Comparison of ENCODE assay signal across 29 mouse cellular contexts in the genomic region with DNA sequence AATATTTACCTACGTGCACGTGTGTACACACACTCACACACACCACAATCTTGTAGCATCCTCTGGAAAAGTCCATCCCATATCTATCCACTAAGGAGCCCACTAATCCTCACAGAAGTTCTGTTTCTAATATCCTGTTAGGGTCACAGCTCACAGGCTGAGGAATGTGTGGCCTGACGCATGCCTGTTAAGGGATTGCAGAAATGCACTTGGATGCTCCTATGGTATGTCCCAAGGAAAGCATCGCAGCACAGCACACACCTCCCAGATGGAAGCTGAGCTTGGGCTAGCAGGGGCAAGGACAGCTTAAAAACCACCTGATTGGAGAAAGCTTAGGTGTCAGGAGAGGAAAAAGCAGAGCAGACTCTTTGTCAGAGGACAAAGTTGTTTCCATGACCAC.
DNase-seq lines count a peak whose midpoint lies in the region; ATAC-seq and TF ChIP-seq lines count a peak whose summit lies in the region.
"Had no signal": no experiment of that assay in that cellular context is flagged by ENCODE, and none has a peak within 500 bp of the region (broad histone marks: within the 10 kb centered on the region; RNA-seq: fewer than 3 reads in every experiment).

No protein-coding gene starts in this region.

- ATAC-seq in kidney, embryonic 16.5 days (ENCODE audit: low FRiP score, low TSS enrichment) = 0 out of 2 replicates have a peak, but pooled peaks have one; percentile 15
- ATAC-seq in Patski = peak; percentile 62
- ATAC-seq in stomach, postnatal 0 days (ENCODE audit: low FRiP score, low TSS enrichment) = no peak
- ATAC-seq: activated CD4-positive, CD25-positive, alpha-beta regulatory T cell, adult 4 months; CD4-positive, CD25-positive, alpha-beta regulatory T cell, adult 4 months; forebrain, embryonic 16.5 days; inflammation-experienced regulatory T-cells, adult 6 months had no signal

- H3K9me3 ChIP-seq in kidney, embryonic 16.5 days (ENCODE audit: low read length) = no peaks in the 10 kb centered on the region
- no peaks in the 10 kb centered on the region for H3K9me3 ChIP-seq in embryonic facial prominence, embryonic 10.5 days
- no peaks in the 10 kb centered on the region for H3K9me3 ChIP-seq in stomach, postnatal 0 days (ENCODE audit: control insufficient read depth, low read length)
- H3K9me3 ChIP-seq: embryonic facial prominence, embryonic 13.5 days; heart, embryonic 13.5 days; hindbrain, embryonic 15.5 days; limb, embryonic 12.5 days; liver, embryonic 15.5 days; lung, embryonic 15.5 days; midbrain, embryonic 12.5 days had no signal

- no peak for TF ChIP-seq CTCF in Patski (IDR thresholded peaks at IDR 0.05)
- no peak for TF ChIP-seq CTCF in stomach, postnatal 0 days (IDR thresholded peaks at IDR 0.05; ENCODE audit: low read depth)

- POLR2A ChIA-PET in Patski (lab: Charles Lee) = no interaction called here

- no peak overlapping the region for H3K4me2 ChIP-seq in kidney, embryonic 16.5 days (replicated peaks; ENCODE audit: low read depth, low read length)
- no peak overlapping the region for H3K4me2 ChIP-seq in stomach, postnatal 0 days (replicated peaks; ENCODE audit: low read depth)
- H3K4me2 ChIP-seq: embryonic facial prominence, embryonic 13.5 days; heart, embryonic 13.5 days; hindbrain, embryonic 15.5 days; limb, embryonic 12.5 days; liver, embryonic 15.5 days; lung, embryonic 15.5 days; midbrain, embryonic 12.5 days had no signal

- no peak overlapping the region for H3K9ac ChIP-seq in kidney, embryonic 16.5 days (replicated peaks; ENCODE audit: low read length)
- H3K9ac ChIP-seq in stomach, postnatal 0 days (ENCODE audit: low read length) = no peak overlapping the region
- H3K9ac ChIP-seq: embryonic facial prominence, embryonic 13.5 days; heart, embryonic 13.5 days; hindbrain, embryonic 15.5 days; limb, embryonic 12.5 days; liver, embryonic 15.5 days; lung, embryonic 15.5 days; midbrain, embryonic 12.5 days had no signal

- CTCF ChIA-PET in Patski (lab: Charles Lee) = no interaction called here

- WGBS in kidney, embryonic 16.5 days = 72% methylated on average over 4 of the region's 4 CpGs
- WGBS in embryonic facial prominence, embryonic 10.5 days = 55% methylated on average over 4 of the region's 4 CpGs
- 82% methylated on average over 4 of the region's 4 CpGs for WGBS in stomach, postnatal 0 days

- DNase-seq in kidney, postnatal 10 days = no peak
- no peak for DNase-seq in Patski (ENCODE audit: low read depth, low spot score)
- DNase-seq in embryonic facial prominence, embryonic 10.5 days (ENCODE audit: low spot score) = peak; percentile 30
- DNase-seq in stomach, postnatal 0 days (ENCODE audit: low spot score) = no peak
- DNase-seq in urinary bladder, postnatal 14 days (ENCODE audit: low spot score) = no peak
- no peak for DNase-seq in right cerebral cortex, postnatal 36 days (ENCODE audit: low spot score in 2 of 2)
- DNase-seq: adrenal gland, adult 8-10 months; cerebellum, adult 8-10 months; gastrocnemius, postnatal 10 days; heart, postnatal 10 days; kidney, adult 11 months; layer of hippocampus, adult 9-11 months; lung, postnatal 36 days; right cerebral cortex, postnatal 25 days; spleen, adult 18-20 months; thymus, adult 18-20 months; thymus, postnatal 25 days had no signal

- no peak for TF ChIP-seq EP300 in stomach, postnatal 0 days (optimal IDR thresholded peaks at IDR 0.05)

- no peaks in the 10 kb centered on the region for H3K27me3 ChIP-seq in kidney, embryonic 16.5 days (ENCODE audit: insufficient read depth, low read length)
- no peaks in the 10 kb centered on the region for H3K27me3 ChIP-seq in Patski
- no peaks in the 10 kb centered on the region for H3K27me3 ChIP-seq in embryonic facial prominence, embryonic 10.5 days (replicated peaks; ENCODE audit: low read depth, poor library complexity, severe bottlenecking)
- H3K27me3 ChIP-seq in stomach, postnatal 0 days (ENCODE audit: control insufficient read depth, insufficient read depth, low read length) = no peaks in the 10 kb centered on the region
- H3K27me3 ChIP-seq: embryonic facial prominence, embryonic 13.5 days; heart, embryonic 13.5 days; hindbrain, embryonic 15.5 days; limb, embryonic 12.5 days; lung, embryonic 15.5 days; midbrain, embryonic 12.5 days had no signal

- no peaks in the 10 kb centered on the region for H3K4me1 ChIP-seq in kidney, embryonic 16.5 days (ENCODE audit: insufficient read depth, low read length)
- peaks cover 23% of the 10 kb centered on the region for H3K4me1 ChIP-seq in embryonic facial prominence, embryonic 10.5 days
- no peaks in the 10 kb centered on the region for H3K4me1 ChIP-seq in stomach, postnatal 0 days (replicated peaks; ENCODE audit: control insufficient read depth, insufficient read depth)
- H3K4me1 ChIP-seq: hindbrain, embryonic 15.5 days; liver, embryonic 15.5 days; midbrain, embryonic 12.5 days had no signal

- H3K27ac ChIP-seq in kidney, embryonic 16.5 days (ENCODE audit: low read length) = no peak overlapping the region
- peak overlapping the region; percentile 30; the same call in 1 of the 2 replicates for H3K27ac ChIP-seq in embryonic facial prominence, embryonic 10.5 days (replicated peaks)
- H3K27ac ChIP-seq in stomach, postnatal 0 days (replicated peaks) = no peak overlapping the region
- H3K27ac ChIP-seq: embryonic facial prominence, embryonic 13.5 days; heart, embryonic 13.5 days; hindbrain, embryonic 15.5 days; limb, embryonic 12.5 days; liver, embryonic 15.5 days; lung, embryonic 15.5 days; midbrain, embryonic 12.5 days had no signal

- H3K36me3 ChIP-seq in kidney, embryonic 16.5 days (ENCODE audit: insufficient read depth, low read length) = no peaks in the 10 kb centered on the region
- H3K36me3 ChIP-seq in embryonic facial prominence, embryonic 10.5 days (replicated peaks) = no peaks in the 10 kb centered on the region
- H3K36me3 ChIP-seq in stomach, postnatal 0 days (ENCODE audit: control insufficient read depth, insufficient read depth, low read length) = no peaks in the 10 kb centered on the region
- H3K36me3 ChIP-seq: embryonic facial prominence, embryonic 13.5 days; hindbrain, embryonic 15.5 days; limb, embryonic 12.5 days; liver, embryonic 15.5 days; lung, embryonic 15.5 days; midbrain, embryonic 12.5 days had no signal

- in situ Hi-C loops in Patski (cut with MboI; ENCODE audit: low pct_unique_long_range_greater_than_20kb) = no loop called here

- no peak overlapping the region for H3K4me3 ChIP-seq in kidney, embryonic 16.5 days (ENCODE audit: low read length)
- no peak overlapping the region for H3K4me3 ChIP-seq in embryonic facial prominence, embryonic 10.5 days
- H3K4me3 ChIP-seq in stomach, postnatal 0 days (ENCODE audit: low read depth, low read length) = no peak overlapping the region
- H3K4me3 ChIP-seq: embryonic facial prominence, embryonic 13.5 days; heart, embryonic 13.5 days; hindbrain, embryonic 15.5 days; limb, embryonic 12.5 days; liver, embryonic 15.5 days; lung, embryonic 15.5 days; midbrain, embryonic 12.5 days had no signal
